Mouse (Mus musculus): ENCODE measurements at regions not wholly inside any gene's neighbourhood (a gene's known extent, or its start where the extent isn't known, plus 50 kb on each side); places are given as distances from the start of the nearest gene placed in this dataset.

DNA sequence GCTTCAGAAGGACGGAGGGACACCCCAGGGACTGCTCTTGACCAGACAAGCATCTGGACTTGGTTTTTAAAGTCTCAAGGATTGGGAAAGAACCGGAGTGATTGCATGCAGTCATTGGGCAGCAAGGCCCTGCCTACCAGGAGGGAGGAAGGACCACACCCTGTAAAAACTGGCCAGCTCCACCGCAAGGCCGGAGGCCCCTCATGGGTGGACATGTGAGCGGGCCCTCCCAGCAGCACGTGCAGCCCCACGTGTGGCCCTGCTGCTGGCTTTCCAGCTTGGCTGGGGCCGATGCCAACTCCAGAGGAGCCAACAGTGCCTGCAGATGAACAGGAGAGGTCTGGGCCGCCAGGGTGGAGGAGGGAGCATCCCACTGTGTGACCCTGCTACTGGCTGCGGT lies 83.2 kb downstream of the Lsm3 start:
- TF ChIP-seq CTCF (IDR thresholded peaks at IDR 0.05; ENCODE audit: low read depth) = no peak
- no peak for TF ChIP-seq EP300 (IDR thresholded peaks at IDR 0.05; ENCODE audit: low read depth)
